20 mouse cellular contexts compared by ENCODE assay signal in genomic region chr2:53000446-53000845, GRCm38 (mm10).
DNase-seq lines count a peak whose midpoint lies in the region; ATAC-seq lines count a peak whose summit lies in the region.
"Had no signal": no experiment of that assay in that cellular context is flagged by ENCODE, and none has a peak within 500 bp of the region (broad histone marks: within the 10 kb centered on the region; RNA-seq: fewer than 3 reads in every experiment).

No protein-coding gene starts in this region.

- H3K4me2 ChIP-seq in hindbrain, embryonic 15.5 days: no peak overlapping the region
- H3K4me2 ChIP-seq in hindbrain, embryonic 13.5 days: no peak overlapping the region
- H3K4me2 ChIP-seq: embryonic facial prominence, embryonic 13.5 days; forebrain, embryonic 12.5 days; heart, embryonic 11.5 days; heart, embryonic 15.5 days had no signal

- peak; percentile 23 for DNase-seq in 416B (ENCODE audit: low read depth)
- DNase-seq in adipocyte (ENCODE audit: low spot score): peak; percentile 16
- DNase-seq in lung, postnatal 4 days: no peak
- DNase-seq in thymus, postnatal 0 days (ENCODE audit: low spot score): no peak
- DNase-seq: cerebellum, adult 18-20 months; cerebellum, adult 9-11 months; cerebellum, postnatal 36 days; gastrocnemius, postnatal 10 days; heart, adult 2 months; heart, postnatal 14 days had no signal

- H3K9me3 ChIP-seq in hindbrain, embryonic 15.5 days: no peaks in the 10 kb centered on the region
- no peaks in the 10 kb centered on the region for H3K9me3 ChIP-seq in hindbrain, embryonic 13.5 days
- H3K9me3 ChIP-seq: embryonic facial prominence, embryonic 13.5 days; forebrain, embryonic 12.5 days; heart, embryonic 15.5 days; hindbrain, embryonic 10.5 days had no signal

- H3K4me3 ChIP-seq in hindbrain, embryonic 15.5 days: no peak overlapping the region
- no peak overlapping the region for H3K4me3 ChIP-seq in hindbrain, embryonic 13.5 days
- H3K4me3 ChIP-seq: embryonic facial prominence, embryonic 13.5 days; forebrain, embryonic 12.5 days; heart, adult 2 months; heart, embryonic 15.5 days; hindbrain, embryonic 10.5 days had no signal

- no peak overlapping the region for H3K27ac ChIP-seq in hindbrain, embryonic 15.5 days (replicated peaks)
- H3K27ac ChIP-seq in hindbrain, embryonic 13.5 days: no peak overlapping the region
- H3K27ac ChIP-seq: embryonic facial prominence, embryonic 13.5 days; forebrain, embryonic 12.5 days; heart, adult 2 months; heart, embryonic 15.5 days; hindbrain, embryonic 10.5 days had no signal

- ATAC-seq in hindbrain, embryonic 15.5 days (ENCODE audit: low FRiP score, low read depth): 0 out of 2 replicates have a peak, but pooled peaks have one; percentile 4
- no peak for ATAC-seq in hindbrain, embryonic 13.5 days (ENCODE audit: low FRiP score)
- ATAC-seq: inflammation-experienced regulatory T-cells, adult 6 months; intestine, postnatal 0 days; Patski had no signal

- H3K36me3 ChIP-seq in hindbrain, embryonic 15.5 days: no peaks in the 10 kb centered on the region
- H3K36me3 ChIP-seq in hindbrain, embryonic 13.5 days: no peaks in the 10 kb centered on the region
- H3K36me3 ChIP-seq: embryonic facial prominence, embryonic 13.5 days; forebrain, embryonic 12.5 days; heart, embryonic 15.5 days; hindbrain, embryonic 10.5 days had no signal

- H3K27me3 ChIP-seq in hindbrain, embryonic 15.5 days: no peaks in the 10 kb centered on the region
- H3K27me3 ChIP-seq in hindbrain, embryonic 13.5 days: no peaks in the 10 kb centered on the region
- H3K27me3 ChIP-seq: embryonic facial prominence, embryonic 13.5 days; forebrain, embryonic 12.5 days; heart, embryonic 15.5 days; Patski had no signal

- no peak overlapping the region for H3K9ac ChIP-seq in hindbrain, embryonic 15.5 days
- H3K9ac ChIP-seq in hindbrain, embryonic 13.5 days: no peak overlapping the region
- H3K9ac ChIP-seq: embryonic facial prominence, embryonic 13.5 days; forebrain, embryonic 12.5 days; heart, embryonic 15.5 days had no signal

- 95% methylated on average over 3 of the region's 3 CpGs for WGBS in hindbrain, embryonic 15.5 days
- 93% methylated on average over 3 of the region's 3 CpGs for WGBS in hindbrain, embryonic 13.5 days

- H3K4me1 ChIP-seq in hindbrain, embryonic 15.5 days (replicated peaks): peaks cover 11% of the 10 kb centered on the region
- H3K4me1 ChIP-seq in hindbrain, embryonic 13.5 days (replicated peaks): peaks cover 18% of the 10 kb centered on the region; the same call in 1 of the 2 replicates
- H3K4me1 ChIP-seq: heart, embryonic 15.5 days had no signal

Comparison
In these comparisons a context has a peak if more than half of its experiments do, and no peak if none do; other contexts are left out.
1. DNase-seq: peak in 416B (single experiment) and adipocyte (single experiment); none in lung, postnatal 4 days (0 of 2) and thymus, postnatal 0 days (single experiment).